Comparison of ENCODE assay signal across 32 mouse cellular contexts in the genomic region with DNA sequence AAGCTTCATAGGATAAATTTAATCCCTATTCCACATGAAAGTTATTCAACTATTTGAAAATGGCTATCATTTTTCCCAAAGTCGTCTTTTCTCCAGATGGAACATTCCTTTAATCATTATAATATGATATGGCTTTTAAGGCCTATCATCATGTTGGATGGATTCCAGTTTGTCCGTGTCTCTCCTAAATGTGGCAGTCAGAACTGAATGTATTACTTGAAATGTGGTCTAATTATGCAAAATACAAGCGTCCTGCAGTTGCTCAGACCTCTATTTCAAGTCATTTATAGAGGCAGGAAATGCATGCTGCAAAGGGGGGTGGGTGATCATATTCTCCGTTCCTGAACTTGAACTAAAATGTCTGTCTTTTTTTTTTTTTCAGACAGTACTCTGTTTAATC.
"Had no signal": no experiment of that assay in that cellular context is flagged by ENCODE, and none has a peak within 500 bp of the region (broad histone marks: within the 10 kb centered on the region; RNA-seq: fewer than 3 reads in every experiment).

No protein-coding gene starts in this region.

- DNase-seq: left cerebral cortex, postnatal 4 days; liver; liver, embryonic 13.5 days; liver, postnatal 0 days; lung, adult 18-20 months; lung, adult 2 months; lung, embryonic 14.5 days; lung, postnatal 10 days; lung, postnatal 14 days; lung, postnatal 36 days; lung, postnatal 4 days; midbrain, embryonic 14.5 days had no signal

- ATAC-seq: liver, embryonic 12.5 days; liver, postnatal 0 days; lung, postnatal 0 days; midbrain, embryonic 13.5 days; midbrain, embryonic 15.5 days; midbrain, embryonic 16.5 days had no signal

- H3K27ac ChIP-seq: limb, embryonic 10.5 days; limb, embryonic 12.5 days; limb, embryonic 13.5 days; limb, embryonic 15.5 days; liver, embryonic 12.5 days; liver, embryonic 13.5 days; liver, embryonic 14.5 days; liver, embryonic 15.5 days; lung, embryonic 15.5 days; macrophage; midbrain, embryonic 10.5 days; midbrain, embryonic 12.5 days; midbrain, embryonic 13.5 days; midbrain, embryonic 15.5 days; neural tube, embryonic 12.5 days had no signal

- H3K4me1 ChIP-seq: liver, embryonic 13.5 days; megakaryocyte, embryonic 14.5 days had no signal

- H3K9me3 ChIP-seq: limb, embryonic 10.5 days; limb, embryonic 12.5 days; limb, embryonic 13.5 days; limb, embryonic 15.5 days; liver, embryonic 12.5 days; liver, embryonic 13.5 days; liver, embryonic 15.5 days; lung, embryonic 15.5 days; midbrain, embryonic 10.5 days; midbrain, embryonic 12.5 days; midbrain, embryonic 13.5 days; midbrain, embryonic 15.5 days; neural tube, embryonic 12.5 days had no signal

- H3K4me3 ChIP-seq: limb, embryonic 10.5 days; limb, embryonic 12.5 days; limb, embryonic 13.5 days; limb, embryonic 15.5 days; liver, embryonic 12.5 days; liver, embryonic 13.5 days; liver, embryonic 15.5 days; lung, embryonic 15.5 days; megakaryocyte, embryonic 14.5 days; midbrain, embryonic 10.5 days; midbrain, embryonic 12.5 days; midbrain, embryonic 13.5 days; midbrain, embryonic 15.5 days; myocyte; neural tube, embryonic 12.5 days had no signal

- H3K36me3 ChIP-seq: limb, embryonic 10.5 days; limb, embryonic 12.5 days; limb, embryonic 13.5 days; limb, embryonic 15.5 days; liver, embryonic 12.5 days; liver, embryonic 13.5 days; liver, embryonic 15.5 days; lung, embryonic 15.5 days; midbrain, embryonic 10.5 days; midbrain, embryonic 12.5 days; midbrain, embryonic 13.5 days; midbrain, embryonic 15.5 days; neural tube, embryonic 12.5 days had no signal

- H3K27me3 ChIP-seq: limb, embryonic 12.5 days; limb, embryonic 13.5 days; limb, embryonic 15.5 days; liver, embryonic 12.5 days; liver, embryonic 13.5 days; liver, embryonic 15.5 days; lung, embryonic 15.5 days; megakaryocyte, embryonic 14.5 days; midbrain, embryonic 13.5 days; midbrain, embryonic 15.5 days; neural tube, embryonic 12.5 days had no signal

- H3K4me2 ChIP-seq: limb, embryonic 12.5 days; limb, embryonic 13.5 days; limb, embryonic 15.5 days; liver, embryonic 11.5 days; liver, embryonic 12.5 days; liver, embryonic 13.5 days; liver, embryonic 15.5 days; lung, embryonic 14.5 days; lung, embryonic 15.5 days; midbrain, embryonic 11.5 days; midbrain, embryonic 12.5 days; midbrain, embryonic 13.5 days; midbrain, embryonic 15.5 days; neural tube, embryonic 12.5 days had no signal

- H3K9ac ChIP-seq: limb, embryonic 12.5 days; limb, embryonic 13.5 days; limb, embryonic 15.5 days; liver, embryonic 12.5 days; liver, embryonic 13.5 days; liver, embryonic 14.5 days; liver, embryonic 15.5 days; liver, postnatal 0 days; lung, embryonic 14.5 days; lung, embryonic 15.5 days; midbrain, embryonic 12.5 days; midbrain, embryonic 13.5 days; midbrain, embryonic 15.5 days; neural tube, embryonic 12.5 days had no signal
